23 mouse cellular contexts compared by ENCODE assay signal in the genomic region with DNA sequence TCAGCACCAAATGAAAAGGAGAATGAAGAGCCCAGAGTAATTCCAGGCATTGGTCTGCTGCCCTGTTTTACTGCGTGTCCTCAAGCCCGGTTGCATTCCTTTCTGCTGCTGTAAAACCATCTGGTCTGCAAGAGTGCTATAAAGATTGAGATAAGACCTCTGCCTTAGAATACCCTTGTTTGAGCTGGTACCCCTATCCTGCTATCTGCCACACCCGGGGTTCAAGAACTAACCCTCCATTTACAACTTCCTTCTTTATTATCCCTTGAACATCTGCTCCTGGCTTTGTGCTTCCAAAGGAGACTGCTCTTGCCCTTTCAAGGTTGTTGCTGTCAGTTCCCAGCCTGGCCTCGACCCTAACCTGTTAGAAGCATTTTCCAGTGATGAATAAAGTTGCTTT. TPM values are rescaled to one million over a fixed set of nuclear protein-coding genes. Genes with fewer than 3 reads are reported as not detected.
DNase-seq lines count a peak whose midpoint lies in the region; ATAC-seq and TF ChIP-seq lines count a peak whose summit lies in the region.
"Had no signal": no experiment of that assay in that cellular context is flagged by ENCODE, and none has a peak within 500 bp of the region (broad histone marks: within the 10 kb centered on the region; RNA-seq: fewer than 3 reads in every experiment).

No protein-coding gene starts in this region.

- H3K9ac ChIP-seq in MEL (ENCODE audit: control insufficient read depth, low read depth, low read length, poor library complexity, severe bottlenecking), result no peak overlapping the region
- no peak overlapping the region for H3K9ac ChIP-seq in intestine, postnatal 0 days (ENCODE audit: low read depth, low read length)
- H3K9ac ChIP-seq in limb, embryonic 13.5 days, result no peak overlapping the region
- H3K9ac ChIP-seq: embryonic facial prominence, embryonic 15.5 days; hindbrain, embryonic 12.5 days had no signal

- peak; percentile 12 for DNase-seq in MEL (ENCODE audit: low read depth, low spot score)
- DNase-seq in urinary bladder, postnatal 36 days (ENCODE audit: low spot score in 2 of 2), result no peak
- no peak for DNase-seq in cerebellum, postnatal 14 days
- no peak for DNase-seq in kidney, postnatal 4 days
- DNase-seq: adrenal gland, adult 8-10 months; adrenal gland, postnatal 36 days; cerebellum, adult 11 months; cerebellum, adult 9-10 months; cerebellum, postnatal 36 days; gastrocnemius, adult 2 months; heart, adult 2 months; heart, postnatal 4 days had no signal

- H3K27ac ChIP-seq in MEL (ENCODE audit: control insufficient read depth, low read depth, low read length), result no peak overlapping the region
- H3K27ac ChIP-seq in bone marrow, adult 2 months (ENCODE audit: control insufficient read depth, insufficient read depth, low read depth, low read length, poor library complexity), result peak overlapping the region; percentile 27
- no peak overlapping the region for H3K27ac ChIP-seq in intestine, postnatal 0 days (ENCODE audit: low read depth, low read length)
- peak overlapping the region; percentile 15; the same call in 1 of the 2 replicates for H3K27ac ChIP-seq in limb, embryonic 13.5 days
- H3K27ac ChIP-seq: embryonic facial prominence, embryonic 15.5 days; forebrain, embryonic 10.5 days; gastrocnemius, adult 2 months; heart, adult 2 months; hindbrain, embryonic 12.5 days had no signal

- H3K36me3 ChIP-seq in MEL (ENCODE audit: control insufficient read depth in 1 of 2, insufficient read depth in 2 of 2, low read length in 2 of 2), result peaks cover 0 to 3% of the 10 kb centered on the region in 2 experiments; a peak in 2 of 4 replicates
- H3K36me3 ChIP-seq in intestine, postnatal 0 days (ENCODE audit: control insufficient read depth, insufficient read depth), result no peaks in the 10 kb centered on the region
- no peaks in the 10 kb centered on the region for H3K36me3 ChIP-seq in limb, embryonic 13.5 days
- H3K36me3 ChIP-seq: embryonic facial prominence, embryonic 15.5 days; forebrain, embryonic 10.5 days; hindbrain, embryonic 12.5 days had no signal

- no peak overlapping the region for H3K4me3 ChIP-seq in MEL (ENCODE audit: control insufficient read depth in 1 of 2, insufficient read depth in 1 of 2, low read depth in 2 of 2, low read length in 2 of 2)
- no peak overlapping the region for H3K4me3 ChIP-seq in bone marrow, adult 2 months (replicated peaks; ENCODE audit: control insufficient read depth, low read depth, low read length)
- H3K4me3 ChIP-seq in intestine, postnatal 0 days (ENCODE audit: low read depth, low read length), result no peak overlapping the region
- H3K4me3 ChIP-seq in limb, embryonic 13.5 days, result no peak overlapping the region
- H3K4me3 ChIP-seq: embryonic facial prominence, embryonic 15.5 days; erythroblast, embryonic 14.5 days; forebrain, embryonic 10.5 days; gastrocnemius, adult 2 months; heart, adult 2 months; hindbrain, embryonic 12.5 days had no signal

- ATAC-seq in intestine, postnatal 0 days, result peak; percentile 83
- no peak for ATAC-seq in limb, embryonic 13.5 days (ENCODE audit: low FRiP score, low read depth)
- ATAC-seq: forebrain, embryonic 14.5 days; hindbrain, embryonic 16.5 days; inflammation-experienced regulatory T-cells, adult 6 months had no signal

- TF ChIP-seq CTCF in MEL (IDR thresholded peaks at IDR 0.05 in 2 of 3, conservative IDR thresholded peaks at IDR 0.05 in 1 of 3; ENCODE audit: control insufficient read depth in 1 of 3, insufficient read depth in 1 of 3, low read depth in 2 of 3, low read length in 3 of 3, poor library complexity in 1 of 3, severe bottlenecking in 1 of 3), result no peak
- TF ChIP-seq CTCF in bone marrow, adult 2 months (IDR thresholded peaks at IDR 0.05; ENCODE audit: control insufficient read depth, insufficient read depth, low read length), result no peak
- no peak for TF ChIP-seq CTCF in intestine, postnatal 0 days (IDR thresholded peaks at IDR 0.05; ENCODE audit: low read depth)

- H3K9me3 ChIP-seq in MEL (replicated peaks; ENCODE audit: insufficient read depth, low read length), result no peaks in the 10 kb centered on the region
- H3K9me3 ChIP-seq in intestine, postnatal 0 days (ENCODE audit: control insufficient read depth), result no peaks in the 10 kb centered on the region
- H3K9me3 ChIP-seq in limb, embryonic 13.5 days, result no peaks in the 10 kb centered on the region
- H3K9me3 ChIP-seq: embryonic facial prominence, embryonic 15.5 days; forebrain, embryonic 10.5 days; hindbrain, embryonic 12.5 days had no signal

- no peak for TF ChIP-seq RAD21 in MEL (IDR thresholded peaks at IDR 0.05; ENCODE audit: low read depth, low read length)

- TF ChIP-seq EP300 in MEL (IDR thresholded peaks at IDR 0.05; ENCODE audit: low read depth in 1 of 2, low read length in 2 of 2), result no peak

- 38% methylated on average over 4 of the region's 4 CpGs for WGBS in bone marrow, adult 2 months
- WGBS in intestine, postnatal 0 days, result 27% methylated on average over 4 of the region's 4 CpGs
- 23% methylated on average over 4 of the region's 4 CpGs for WGBS in limb, embryonic 13.5 days

- H3K27me3 ChIP-seq in MEL (ENCODE audit: control insufficient read depth in 1 of 2, insufficient read depth in 2 of 2, low read length in 2 of 2), result no peaks in the 10 kb centered on the region
- no peaks in the 10 kb centered on the region for H3K27me3 ChIP-seq in intestine, postnatal 0 days (replicated peaks; ENCODE audit: control insufficient read depth, insufficient read depth, low read length)
- H3K27me3 ChIP-seq in limb, embryonic 13.5 days, result no peaks in the 10 kb centered on the region
- H3K27me3 ChIP-seq: embryonic facial prominence, embryonic 15.5 days; hindbrain, embryonic 12.5 days had no signal

- peaks cover 2 to 10% of the 10 kb centered on the region in 2 experiments; a peak in 3 of 4 replicates for H3K4me1 ChIP-seq in MEL (ENCODE audit: control insufficient read depth in 1 of 2, insufficient read depth in 2 of 2, low read length in 2 of 2)
- no peaks in the 10 kb centered on the region for H3K4me1 ChIP-seq in bone marrow, adult 2 months (ENCODE audit: control insufficient read depth, insufficient read depth, low read length)
- H3K4me1 ChIP-seq in intestine, postnatal 0 days (replicated peaks; ENCODE audit: control insufficient read depth, insufficient read depth, low read length), result no peaks in the 10 kb centered on the region
- no peaks in the 10 kb centered on the region for H3K4me1 ChIP-seq in limb, embryonic 13.5 days
- H3K4me1 ChIP-seq: embryonic facial prominence, embryonic 15.5 days; forebrain, embryonic 10.5 days; hindbrain, embryonic 12.5 days had no signal

- TF ChIP-seq POLR2A in MEL (IDR thresholded peaks at IDR 0.05; ENCODE audit: control insufficient read depth in 1 of 2, insufficient read depth in 1 of 2, low read depth in 1 of 2, low read length in 2 of 2, poor library complexity in 1 of 2), result no peak
- TF ChIP-seq POLR2A in bone marrow, adult 2 months (IDR thresholded peaks at IDR 0.05; ENCODE audit: borderline replicate concordance, control insufficient read depth, low read depth, low read length), result no peak

- no peaks in the 10 kb centered on the region for H3K79me2 ChIP-seq in MEL (ENCODE audit: control insufficient read depth, insufficient read depth, low read length, poor library complexity)

- H3K4me2 ChIP-seq in intestine, postnatal 0 days (replicated peaks; ENCODE audit: low read depth), result no peak overlapping the region
- no peak overlapping the region for H3K4me2 ChIP-seq in limb, embryonic 13.5 days (replicated peaks)
- H3K4me2 ChIP-seq: embryonic facial prominence, embryonic 15.5 days; heart, embryonic 11.5 days; hindbrain, embryonic 12.5 days had no signal

TF ChIP-seq in MEL, 35 proteins besides CTCF, POLR2A, EP300 and RAD21:
- no peak for TF ChIP-seq MXI1 (IDR thresholded peaks at IDR 0.05; ENCODE audit: low read depth, low read length)
- no peak for TF ChIP-seq E2F4 (IDR thresholded peaks at IDR 0.05; ENCODE audit: borderline replicate concordance, low read depth, low read length)
- no peak for TF ChIP-seq ZKSCAN1 (IDR thresholded peaks at IDR 0.05; ENCODE audit: low read depth, low read length)
- TF ChIP-seq TCF12 (IDR thresholded peaks at IDR 0.05; ENCODE audit: low read depth, low read length), result no peak
- TF ChIP-seq USF1 (IDR thresholded peaks at IDR 0.05; ENCODE audit: low read depth, low read length), result no peak
- 0 out of 2 replicates have a peak, but pooled peaks have one; percentile 19 for TF ChIP-seq ETS1 (IDR thresholded peaks at IDR 0.05; ENCODE audit: low read depth, low read length)

RNA-seq across cellular contexts. Expression of a gene that starts 6.5 kb away (rescaled TPM):
- 10.6 and 11.0 TPM in 2 replicates for total RNA-seq in MEL (2012; rRNA removed)
- 1 to 10 TPM in 1 of 2 experiments, not detected in 1; 8.0 TPM for polyA plus RNA-seq in MEL (2012; ENCODE audit: insufficient read depth in 1 of 2, insufficient read length in 2 of 2, low read depth in 1 of 2, low replicate concordance in 2 of 2, missing spikeins in 1 of 2)
- 5.8 and 8.0 TPM in 2 replicates for polyA plus RNA-seq in bone marrow, adult 2 months (2011; ENCODE audit: insufficient read depth, insufficient read length, low replicate concordance, missing spikeins)
- 61.8 and 68.9 TPM in 2 replicates for polyA plus RNA-seq in intestine, postnatal 0 days (2015; fragmentation: Nextera tagmentation; extraction: Ambion mirVana)
- 26.8 and 27.3 TPM in 2 replicates for polyA plus RNA-seq in limb, embryonic 13.5 days (2015; fragmentation: Nextera tagmentation; extraction: Ambion mirVana)

RNA-seq across cellular contexts. Expression of a gene that starts 41.1 kb away (rescaled TPM):
- total RNA-seq in MEL (2012; rRNA removed), result 37.0 and 39.3 TPM in 2 replicates
- polyA plus RNA-seq in MEL (2012; ENCODE audit: insufficient read depth in 1 of 2, insufficient read length in 2 of 2, low read depth in 1 of 2, low replicate concordance in 2 of 2, missing spikeins in 1 of 2), result 10 to 100 TPM in 1 of 2 experiments, not detected in 1; 27.3 TPM
- 63.0 and 105 TPM in 2 replicates for polyA plus RNA-seq in bone marrow, adult 2 months (2011; ENCODE audit: insufficient read depth, insufficient read length, low replicate concordance, missing spikeins)
- polyA plus RNA-seq in intestine, postnatal 0 days (2015; fragmentation: Nextera tagmentation; extraction: Ambion mirVana), result 93.5 and 94.7 TPM in 2 replicates
- 102 and 108 TPM in 2 replicates for polyA plus RNA-seq in limb, embryonic 13.5 days (2015; fragmentation: Nextera tagmentation; extraction: Ambion mirVana)

Comparison
In these comparisons a context has a peak if more than half of its experiments do, and no peak if none do; other contexts are left out.
1. H3K27ac ChIP-seq: peak in bone marrow, adult 2 months (single experiment) and limb, embryonic 13.5 days (single experiment); none in MEL (single experiment) and intestine, postnatal 0 days (single experiment).